Mouse (Mus musculus) spleen, postnatal 14 days (tissue): Measurements from ENCODE around the gene Hecw1.
"Not testable (repeated sequence)": the region's sequence is repeated elsewhere in the genome, so short reads cannot be mapped to it uniquely, and the experiment has no call there.

Experiments
- DNase-seq, 2 experiments: peaks; one replicate each; pipeline ENCODE4 v3.0.0; 2021 to 2022; ENCODE audit warnings: low spot score in 2 of 2

Gene Hecw1

GRCm38 (mm10) chr13:14365546-14365945 lies 157.5 kb downstream of the Hecw1 start:
- no peak for DNase-seq

DNA sequence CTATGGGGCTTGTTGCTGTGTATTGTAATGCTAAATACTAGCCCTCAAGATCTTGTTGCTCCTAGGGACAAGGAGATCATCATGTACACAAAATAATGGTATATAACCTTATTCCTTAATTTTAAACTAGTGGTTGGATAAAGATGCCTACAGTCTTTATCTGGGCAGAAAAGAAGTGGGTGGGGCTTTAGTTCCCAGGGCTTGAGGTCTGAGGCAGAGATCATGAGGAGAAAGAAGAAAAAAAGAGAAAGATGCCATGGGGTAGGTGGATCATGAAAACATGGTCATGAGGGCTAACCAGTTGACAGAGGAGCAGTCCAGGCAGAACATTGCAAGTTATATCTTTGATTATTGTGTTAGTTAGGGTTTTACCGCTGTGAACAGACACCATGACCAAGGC lies 195.8 kb downstream of the Hecw1 start:
- DNase-seq = no peak

DNA sequence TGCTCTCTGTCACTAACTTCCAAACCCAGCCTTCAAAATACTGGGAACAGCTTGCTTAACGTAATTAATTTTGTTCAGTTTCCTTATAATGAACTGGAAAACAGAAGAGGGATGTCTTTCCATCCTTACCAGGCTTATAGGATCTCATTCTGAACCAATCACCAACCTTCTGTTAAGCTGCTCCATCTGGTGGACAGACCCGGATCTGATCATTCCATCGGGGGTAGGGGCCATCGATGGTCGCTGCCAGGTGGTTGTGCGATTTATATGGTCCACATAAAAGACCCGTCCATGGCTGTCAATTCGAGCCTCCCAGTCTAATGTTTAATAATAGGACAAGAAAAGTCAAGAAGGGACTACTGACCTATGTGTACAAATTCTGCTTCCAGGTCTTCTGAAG lies 216.4 kb downstream of the Hecw1 start:
- DNase-seq = no peak

DNA sequence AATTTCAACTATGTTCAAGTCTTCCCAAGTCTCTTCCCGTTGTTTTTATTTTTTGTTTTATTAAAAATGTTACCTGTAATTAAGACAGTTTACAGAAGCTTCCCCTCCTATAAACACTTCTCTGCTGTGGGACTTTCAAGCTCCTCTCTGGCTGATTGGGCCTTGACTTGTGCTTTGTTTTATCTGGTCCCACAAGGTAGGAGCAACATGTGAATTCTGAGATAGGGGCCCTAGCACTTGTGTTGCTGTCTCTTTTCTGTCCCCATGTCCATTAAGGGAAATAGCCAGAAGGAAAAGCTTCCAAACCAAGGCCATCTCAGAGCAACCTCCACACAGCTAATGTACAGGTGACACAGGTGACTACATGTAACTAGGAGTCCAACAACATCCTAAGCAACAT lies 218.9 kb downstream of the Hecw1 start:
- DNase-seq = no peak

GRCm38 (mm10) chr13:14302921-14303320 lies 220.1 kb downstream of the Hecw1 start:
- no peak for DNase-seq

GRCm38 (mm10) chr13:14290016-14290415 lies 233.0 kb downstream of the Hecw1 start:
- DNase-seq = no peak

DNA sequence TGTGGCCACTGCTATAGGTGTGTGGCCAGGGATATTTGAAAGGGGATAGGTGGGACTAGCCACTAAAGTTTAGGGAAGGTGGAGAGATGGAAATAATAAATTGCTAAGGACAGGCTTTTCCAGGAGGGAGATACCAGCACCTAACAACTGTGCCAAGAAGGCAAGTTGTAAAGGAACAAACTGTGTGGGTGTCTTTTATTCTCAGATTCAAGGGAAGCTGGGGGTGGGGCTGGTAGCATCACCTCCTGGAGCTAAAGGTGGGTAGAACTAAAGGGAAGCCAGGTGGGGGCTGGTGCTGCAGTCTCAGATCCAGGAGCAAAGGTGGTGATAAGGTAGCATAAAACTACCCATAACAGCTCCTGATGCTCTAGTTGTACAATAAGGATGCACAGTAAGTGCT lies 251.6 kb downstream of the Hecw1 start:
- no peak for DNase-seq

DNA sequence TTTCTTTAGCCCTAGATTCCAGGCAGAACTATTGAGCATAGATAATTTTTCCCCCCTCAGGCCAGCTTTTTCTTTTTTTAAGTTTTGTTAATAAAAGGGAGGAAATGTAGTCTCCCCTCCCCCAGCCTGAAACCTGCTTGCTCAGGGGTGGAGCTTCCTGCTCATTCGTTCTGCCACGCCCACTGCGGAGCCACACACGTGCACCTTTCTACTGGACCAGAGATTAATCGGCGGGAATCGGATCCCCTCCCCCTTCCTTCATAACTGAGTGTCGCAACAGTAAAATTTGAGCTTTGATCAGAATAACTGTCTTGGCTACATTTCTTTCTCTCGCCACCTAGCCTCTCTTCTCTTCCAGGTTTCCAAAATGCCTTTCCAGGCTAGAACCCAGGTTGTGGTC lies 262.1 kb downstream of the Hecw1 start:
- not testable (repeated sequence) for DNase-seq

GRCm38 (mm10) chr13:14245946-14246345 lies 277.1 kb downstream of the Hecw1 start:
- no peak for DNase-seq

DNA sequence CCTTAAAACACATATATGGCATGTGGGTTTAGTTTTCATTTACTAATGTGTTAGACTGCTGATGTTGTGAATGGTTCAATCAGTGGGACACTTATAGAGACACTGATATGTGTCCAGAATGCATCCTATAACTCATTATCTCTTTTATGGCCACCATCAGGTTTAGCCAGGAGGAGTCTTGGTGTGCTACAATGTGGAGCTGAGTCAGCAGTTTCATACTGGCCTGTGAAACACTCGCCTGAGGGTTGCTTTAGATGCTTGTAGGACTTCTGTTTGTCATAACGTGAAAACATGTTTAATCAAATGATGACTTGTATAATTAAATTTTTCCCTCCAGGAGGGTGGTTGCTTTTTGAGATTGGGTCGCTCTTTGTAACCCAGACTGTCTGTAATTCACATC lies 343.4 kb downstream of the Hecw1 start:
- no peak for DNase-seq

GRCm38 (mm10) chr13:14177989-14178388 lies 345.0 kb downstream of the Hecw1 start:
- DNase-seq = no peak
